Mouse (Mus musculus): ENCODE data around the gene Nckap1.

Gene Nckap1

GRCm38 (mm10) chr2:80581043-80581711 lies at the start of gene Nckap1:
Gene Nckap1, minus strand, starts transcription at chr2:80581380.
- peak; percentile 73 for DNase-seq (ENCODE audit: low spot score)

GRCm38 (mm10) chr2:80624523-80624922 lies 43.3 kb upstream of the Nckap1 start:
- no peak for DNase-seq (ENCODE audit: low spot score)

- no peak for DNase-seq (ENCODE audit: low spot score)
These were observed 40.7 kb upstream of the Nckap1 start for GRCm38 (mm10) chr2:80621921-80622320.

GRCm38 (mm10) chr2:80618991-80619390 lies 37.8 kb upstream of the Nckap1 start:
- DNase-seq (ENCODE audit: low spot score): no peak

GRCm38 (mm10) chr2:80616854-80617737 lies 35.9 kb upstream of the Nckap1 start, which contains the start of the genes Dusp19 and Nup35:
Gene Dusp19, plus strand, starts transcription at chr2:80617045.
Gene Nup35, plus strand, starts transcription at chr2:80617236.
- DNase-seq (ENCODE audit: low spot score): peak; percentile 93

GRCm38 (mm10) chr2:80612796-80613195 lies 31.6 kb upstream of the Nckap1 start:
- no peak for DNase-seq (ENCODE audit: low spot score)

GRCm38 (mm10) chr2:80612286-80612685 lies 31.1 kb upstream of the Nckap1 start:
- DNase-seq (ENCODE audit: low spot score): no peak

GRCm38 (mm10) chr2:80603771-80604426 lies 22.7 kb upstream of the Nckap1 start:
- DNase-seq (ENCODE audit: low spot score): no peak

- no peak for DNase-seq (ENCODE audit: low spot score)
These were observed 21.6 kb upstream of the Nckap1 start for GRCm38 (mm10) chr2:80602756-80603155.

- DNase-seq (ENCODE audit: low spot score): no peak
These were observed 19.4 kb upstream of the Nckap1 start for GRCm38 (mm10) chr2:80600611-80601010.

- DNase-seq (ENCODE audit: low spot score): no peak
These were observed 18.7 kb upstream of the Nckap1 start for GRCm38 (mm10) chr2:80599850-80600249.

- DNase-seq (ENCODE audit: low spot score): no peak
These were observed 15.8 kb upstream of the Nckap1 start for GRCm38 (mm10) chr2:80596960-80597359.

GRCm38 (mm10) chr2:80594215-80594918 lies 13.2 kb upstream of the Nckap1 start:
- no peak for DNase-seq (ENCODE audit: low spot score)

GRCm38 (mm10) chr2:80582356-80582755 lies 1.2 kb upstream of the Nckap1 start:
- no peak for DNase-seq (ENCODE audit: low spot score)

- peak; percentile 24 for DNase-seq (ENCODE audit: low spot score)
These were observed 744 bp downstream of the Nckap1 start for GRCm38 (mm10) chr2:80580311-80580961.

GRCm38 (mm10) chr2:80579253-80579891 lies 1.8 kb downstream of the Nckap1 start:
- no peak for DNase-seq (ENCODE audit: low spot score)

- DNase-seq (ENCODE audit: low spot score): no peak
These were observed 3.9 kb downstream of the Nckap1 start for GRCm38 (mm10) chr2:80577286-80577685.

GRCm38 (mm10) chr2:80570656-80571055 lies 10.5 kb downstream of the Nckap1 start:
- no peak for DNase-seq (ENCODE audit: low spot score)

GRCm38 (mm10) chr2:80567411-80567810 lies 13.8 kb downstream of the Nckap1 start:
- no peak for DNase-seq (ENCODE audit: low spot score)

- DNase-seq (ENCODE audit: low spot score): no peak
These were observed 18.9 kb downstream of the Nckap1 start for GRCm38 (mm10) chr2:80562253-80562652.

- no peak for DNase-seq (ENCODE audit: low spot score)
These were observed 19.7 kb downstream of the Nckap1 start for GRCm38 (mm10) chr2:80561478-80561877.

All from ovary, postnatal 10 days (tissue).